Mouse (Mus musculus): ENCODE results near the gene E2f7.

The E2f7 gene

GRCm38 (mm10) chr10:110744686-110745639 is at the start of gene E2f7:
E2f7 (plus strand) TSS chr10:110745439.
- DNase-seq (ENCODE audit: low read depth, low spot score), result peak; percentile 88

DNA sequence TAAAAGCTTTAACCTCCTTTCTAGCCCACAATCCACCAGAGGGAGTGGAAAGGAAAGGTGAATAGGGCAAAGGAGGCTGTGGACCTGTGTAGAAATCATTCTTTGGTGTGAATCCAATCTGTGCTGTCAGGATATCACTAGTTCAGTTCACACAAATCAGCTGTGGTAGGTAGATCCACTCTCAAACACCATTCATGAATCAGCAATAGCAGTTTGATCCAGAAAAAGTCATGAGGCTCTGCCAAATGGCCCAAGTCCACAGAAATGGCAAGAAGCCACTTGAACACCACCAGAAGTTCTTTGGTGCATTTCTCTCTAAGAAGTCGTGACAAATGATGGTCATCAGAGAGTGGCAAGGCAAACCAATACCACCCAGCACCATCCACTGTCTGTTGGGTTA is 44.0 kb upstream of the E2f7 start:
- DNase-seq (ENCODE audit: low read depth, low spot score), result no peak

DNA sequence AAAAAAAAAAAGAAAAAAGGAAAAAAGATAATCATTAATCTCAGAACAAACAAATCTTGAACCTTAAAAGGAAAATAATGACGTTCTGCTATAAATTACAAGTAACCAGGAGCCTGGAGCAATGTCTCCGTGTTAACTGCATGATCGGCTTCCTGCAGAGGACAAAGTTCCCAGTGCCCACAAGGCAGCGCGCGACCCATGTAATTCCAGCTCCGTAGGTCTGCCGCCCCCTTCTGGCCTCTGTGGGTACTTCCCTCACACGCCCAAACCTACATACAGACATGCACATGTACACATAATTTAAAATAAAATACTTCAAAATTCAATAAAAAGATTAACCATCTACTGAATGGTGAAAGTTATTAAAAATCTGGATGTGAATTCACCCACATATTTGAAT is 39.6 kb upstream of the E2f7 start:
- DNase-seq (ENCODE audit: low read depth, low spot score), result no peak

GRCm38 (mm10) chr10:110707390-110708113 is 37.7 kb upstream of the E2f7 start:
- no peak for DNase-seq (ENCODE audit: low read depth, low spot score)

GRCm38 (mm10) chr10:110716887-110717286 is 28.4 kb upstream of the E2f7 start:
- DNase-seq (ENCODE audit: low read depth, low spot score), result no peak

DNA sequence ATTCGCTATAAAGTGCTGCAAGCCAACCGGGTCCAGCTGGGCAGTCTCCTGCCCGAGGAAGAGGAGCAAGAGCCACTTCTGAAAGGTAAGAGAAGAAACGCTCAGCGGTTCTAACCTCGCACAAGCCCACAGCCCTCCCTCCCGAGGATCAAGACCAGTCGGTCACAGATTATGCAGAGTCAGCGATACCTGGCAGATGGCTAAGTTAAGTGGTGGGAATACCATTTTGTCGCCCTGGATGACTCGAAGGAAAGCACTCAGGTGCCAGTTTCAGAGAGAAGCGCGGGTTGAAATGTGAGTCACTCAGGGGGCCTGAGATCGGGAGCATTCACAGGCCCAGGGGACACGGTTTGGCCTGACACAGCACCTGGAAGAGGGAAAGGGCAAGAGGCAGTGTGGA is 18.8 kb upstream of the E2f7 start:
- no peak for DNase-seq (ENCODE audit: low read depth, low spot score)

- DNase-seq (ENCODE audit: low read depth, low spot score), result no peak
Measured at GRCm38 (mm10) chr10:110727816-110728215, 17.4 kb upstream of the E2f7 start.

GRCm38 (mm10) chr10:110733343-110733742 is 11.9 kb upstream of the E2f7 start:
- peak; percentile 37 for DNase-seq (ENCODE audit: low read depth, low spot score)

GRCm38 (mm10) chr10:110743701-110744100 is 1.5 kb upstream of the E2f7 start:
- no peak for DNase-seq (ENCODE audit: low read depth, low spot score)

- DNase-seq (ENCODE audit: low read depth, low spot score), result no peak
Measured at GRCm38 (mm10) chr10:110744120-110744519, 1.1 kb upstream of the E2f7 start.

GRCm38 (mm10) chr10:110745640-110746032 is 397 bp downstream of the E2f7 start:
- peak; percentile 22 for DNase-seq (ENCODE audit: low read depth, low spot score)

DNA sequence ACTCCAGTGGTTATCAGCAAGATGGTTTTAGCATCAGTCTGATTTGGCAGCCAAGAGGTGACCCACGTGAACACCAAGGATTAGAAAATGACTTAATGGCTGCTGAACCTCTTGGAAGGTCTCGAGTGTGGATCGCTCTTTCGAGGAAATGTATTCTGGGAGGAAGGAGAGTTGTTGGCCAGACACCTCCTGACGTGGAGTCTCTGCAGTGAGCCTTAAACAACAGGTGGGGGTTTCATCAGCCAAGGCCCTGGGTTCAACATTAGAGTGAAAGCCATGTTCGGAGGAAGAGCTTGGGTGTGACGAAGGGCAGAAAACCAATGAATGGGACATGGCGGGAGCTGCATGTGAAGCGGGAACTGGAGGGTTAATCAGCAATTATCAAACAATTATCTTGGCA is 3.8 kb downstream of the E2f7 start:
- DNase-seq (ENCODE audit: low read depth, low spot score), result no peak

GRCm38 (mm10) chr10:110749510-110750305 is 4.5 kb downstream of the E2f7 start:
- no peak for DNase-seq (ENCODE audit: low read depth, low spot score)

GRCm38 (mm10) chr10:110752849-110753248 is 7.6 kb downstream of the E2f7 start:
- no peak for DNase-seq (ENCODE audit: low read depth, low spot score)

GRCm38 (mm10) chr10:110755556-110755955 is 10.3 kb downstream of the E2f7 start:
- no peak for DNase-seq (ENCODE audit: low read depth, low spot score)

GRCm38 (mm10) chr10:110756271-110756793 is 11.1 kb downstream of the E2f7 start:
- no peak for DNase-seq (ENCODE audit: low read depth, low spot score)

DNA sequence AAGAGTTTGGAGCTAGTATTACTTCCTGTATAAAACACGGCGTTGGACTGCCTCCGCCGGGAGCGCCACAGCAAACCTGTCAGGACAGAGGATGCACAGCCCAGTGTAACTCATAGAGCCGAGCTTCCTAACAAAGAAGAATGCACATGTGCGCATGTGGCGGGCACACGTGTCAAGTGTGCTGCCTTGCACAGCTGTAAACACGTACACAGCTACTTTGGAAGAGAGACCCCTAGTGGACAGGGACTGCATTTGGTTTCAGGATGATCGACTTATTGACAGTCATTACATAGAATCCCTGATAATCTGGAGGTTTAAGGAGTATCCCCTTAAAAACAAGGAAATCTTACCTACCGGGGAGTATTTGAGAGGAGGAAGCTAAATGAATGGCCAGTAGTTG is 15.3 kb downstream of the E2f7 start:
- DNase-seq (ENCODE audit: low read depth, low spot score), result peak; percentile 17

DNA sequence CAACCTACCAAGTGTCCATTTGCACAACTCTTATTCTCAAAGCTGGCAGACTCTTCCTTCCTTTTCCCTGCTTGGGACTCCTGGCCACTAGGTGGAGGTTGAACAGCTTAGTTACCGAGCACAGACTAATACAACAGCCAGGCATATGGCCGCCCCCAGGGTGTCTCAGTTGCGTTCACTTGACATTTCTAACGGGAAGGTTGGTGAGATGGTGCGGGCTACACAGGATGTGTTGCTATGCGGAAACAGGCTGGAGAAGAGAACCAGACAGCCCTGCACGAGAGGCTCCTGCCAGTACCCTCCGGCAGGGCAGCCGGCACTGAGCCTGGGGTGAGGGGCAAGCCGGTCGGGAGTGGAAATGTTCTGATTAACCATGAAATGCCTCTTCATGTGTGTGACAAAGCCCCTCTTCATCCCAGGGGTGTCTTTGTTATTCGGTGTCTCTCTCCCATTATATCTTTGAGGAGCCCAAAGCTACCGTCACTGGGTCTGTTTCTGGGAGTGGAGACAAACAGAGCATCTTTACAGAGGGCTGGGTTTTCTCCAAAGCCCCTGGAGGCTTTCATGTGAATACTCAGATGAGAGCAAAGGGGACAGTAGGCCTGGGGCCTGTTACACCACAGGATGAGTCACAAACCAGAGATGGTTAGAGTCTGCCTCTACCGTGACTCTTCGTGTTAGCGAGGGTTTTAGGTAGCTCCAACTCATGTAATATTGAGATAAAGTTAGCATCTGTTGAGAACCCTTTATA is 17.1 kb downstream of the E2f7 start:
- DNase-seq (ENCODE audit: low read depth, low spot score), result no peak

DNA sequence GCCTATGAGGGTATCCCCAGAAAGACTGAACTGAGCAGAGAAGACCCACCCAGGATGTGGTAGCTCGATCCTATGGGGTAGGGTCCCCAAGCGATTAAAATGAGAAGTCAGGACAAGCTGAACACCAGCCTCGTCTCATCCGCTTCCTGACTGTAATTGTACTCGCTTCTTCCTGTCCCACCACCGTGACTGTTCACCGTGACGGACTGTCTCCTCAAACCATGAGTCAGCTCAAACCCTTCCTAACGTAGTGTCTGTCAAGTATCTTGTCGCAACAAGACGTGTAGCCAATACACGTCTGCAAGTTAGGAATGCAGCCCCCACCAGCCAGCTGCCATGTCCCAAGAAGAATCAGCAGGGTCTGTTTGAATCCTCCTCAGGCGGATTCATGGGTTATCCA is 18.2 kb downstream of the E2f7 start:
- no peak for DNase-seq (ENCODE audit: low read depth, low spot score)

- DNase-seq (ENCODE audit: low read depth, low spot score), result no peak
Measured at GRCm38 (mm10) chr10:110769538-110769937, 24.3 kb downstream of the E2f7 start.

DNA sequence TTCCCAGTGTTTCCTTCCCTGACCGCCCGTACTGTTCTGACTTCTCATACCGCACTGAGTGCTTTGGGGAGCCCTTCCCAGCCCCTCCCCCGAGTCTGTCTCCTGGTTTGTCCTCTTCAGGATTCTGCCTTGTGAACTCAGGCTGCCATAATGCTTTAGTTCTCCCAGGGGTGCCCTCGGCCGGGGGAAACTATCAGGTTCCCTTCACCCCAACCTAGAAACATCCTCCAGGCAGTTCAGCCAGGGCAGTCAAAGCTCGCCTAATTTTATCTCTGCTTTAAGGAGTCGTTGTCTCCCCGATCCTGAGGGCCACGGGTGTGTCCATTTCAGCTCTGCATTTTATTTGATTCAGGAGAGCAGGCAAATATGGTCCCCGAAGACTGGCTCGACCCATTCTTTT is 28.0 kb downstream of the E2f7 start:
- DNase-seq (ENCODE audit: low read depth, low spot score), result no peak

All from embryo, embryonic 11.5 days (tissue).